Mouse (Mus musculus) stomach, adult 2 months (tissue): Measurements from ENCODE around the gene Plekhs1. TPM values are rescaled to one million over a fixed set of nuclear protein-coding genes. Genes with fewer than 3 reads are reported as not detected.

Experiments
- polyA plus RNA-seq: library from polyadenylated mRNA; depleted of rRNA; stranded (reverse); fragments of >200 nt; gene quantifications from 2 replicates; pipeline ENCODE4 v1.2.3, GENCODE M21; 2012; rRNA removed

The Plekhs1 gene
- polyA plus RNA-seq = 0.51 and 0.53 TPM in 2 replicates

GRCm38 (mm10) chr19:56461522-56462101, at the start of gene Plekhs1:
Plekhs1 (plus strand) TSS chr19:56461640.

Other genes with a start within 250 kb of the Plekhs1 start
- 94.8 and 97.8 TPM in 2 replicates for gene Habp2, start 174.5 kb upstream of the Plekhs1 start, polyA plus RNA-seq
- 1.9 and 2.3 TPM in 2 replicates for gene Nrap, start 71.6 kb upstream of the Plekhs1 start, polyA plus RNA-seq
- gene Casp7, start 64.5 kb upstream of the Plekhs1 start, polyA plus RNA-seq = 6.9 and 7.0 TPM in 2 replicates
- gene Dclre1a, start 86.6 kb downstream of the Plekhs1 start, polyA plus RNA-seq = 1.4 TPM in 2 replicates
- gene Nhlrc2, start 86.6 kb downstream of the Plekhs1 start, polyA plus RNA-seq = 1.8 and 1.9 TPM in 2 replicates